In genomic region chr3:87381806-87382712, GRCm38 (mm10) we compare ENCODE assay signal across 25 mouse cellular contexts. TPM values are rescaled to one million over a fixed set of nuclear protein-coding genes. Genes with fewer than 3 reads are reported as not detected.
DNase-seq lines count a peak whose midpoint lies in the region; ATAC-seq and TF ChIP-seq lines count a peak whose summit lies in the region.
"Had no signal": no experiment of that assay in that cellular context is flagged by ENCODE, and none has a peak within 500 bp of the region (broad histone marks: within the 10 kb centered on the region; RNA-seq: fewer than 3 reads in every experiment).

No protein-coding gene starts in this region.

- no peaks in the 10 kb centered on the region for H3K27me3 ChIP-seq in midbrain, embryonic 14.5 days (ENCODE audit: control insufficient read depth, insufficient read depth, low read length)
- no peaks in the 10 kb centered on the region for H3K27me3 ChIP-seq in midbrain, postnatal 0 days (ENCODE audit: insufficient read depth, low read length)
- H3K27me3 ChIP-seq in CH12.LX (replicated peaks) = no peaks in the 10 kb centered on the region
- H3K27me3 ChIP-seq: heart, embryonic 15.5 days; hindbrain, embryonic 15.5 days had no signal

- no peak for TF ChIP-seq RAD21 in CH12.LX (IDR thresholded peaks at IDR 0.05; ENCODE audit: low read depth, low read length)

- no peaks in the 10 kb centered on the region for H3K9me3 ChIP-seq in midbrain, embryonic 14.5 days (ENCODE audit: control insufficient read depth, low read length)
- H3K9me3 ChIP-seq in midbrain, postnatal 0 days (ENCODE audit: low read length) = no peaks in the 10 kb centered on the region
- no peaks in the 10 kb centered on the region for H3K9me3 ChIP-seq in CH12.LX (replicated peaks; ENCODE audit: low read length)
- H3K9me3 ChIP-seq: embryonic facial prominence, embryonic 10.5 days; heart, embryonic 15.5 days; hindbrain, embryonic 15.5 days had no signal

- no peaks in the 10 kb centered on the region for H3K79me2 ChIP-seq in CH12.LX (replicated peaks; ENCODE audit: control insufficient read depth, extremely low read depth, insufficient read depth, poor library complexity, severe bottlenecking)

- H3K4me1 ChIP-seq in midbrain, embryonic 14.5 days (ENCODE audit: control insufficient read depth, insufficient read depth, low read length) = no peaks in the 10 kb centered on the region
- no peaks in the 10 kb centered on the region for H3K4me1 ChIP-seq in midbrain, postnatal 0 days (ENCODE audit: insufficient read depth, low read length)
- peaks cover 30 to 62% of the 10 kb centered on the region in 2 experiments for H3K4me1 ChIP-seq in CH12.LX (ENCODE audit: control insufficient read depth in 1 of 2, insufficient read depth in 2 of 2)
- H3K4me1 ChIP-seq: embryonic facial prominence, embryonic 10.5 days; hindbrain, embryonic 15.5 days had no signal

- H3K36me3 ChIP-seq in midbrain, embryonic 14.5 days (ENCODE audit: control insufficient read depth, insufficient read depth, low read length) = no peaks in the 10 kb centered on the region
- no peaks in the 10 kb centered on the region for H3K36me3 ChIP-seq in midbrain, postnatal 0 days (ENCODE audit: insufficient read depth, low read length)
- peaks cover 5 to 31% of the 10 kb centered on the region in 2 experiments for H3K36me3 ChIP-seq in CH12.LX (replicated peaks in 1 of 2; ENCODE audit: control insufficient read depth in 1 of 2, insufficient read depth in 1 of 2, low read length in 1 of 2)
- H3K36me3 ChIP-seq: embryonic facial prominence, embryonic 10.5 days; heart, embryonic 15.5 days; hindbrain, embryonic 15.5 days had no signal

- TF ChIP-seq POLR2A in CH12.LX (IDR thresholded peaks at IDR 0.05; ENCODE audit: low read depth, low read length) = no peak

- no peak for ATAC-seq in midbrain, embryonic 14.5 days (ENCODE audit: low FRiP score, low TSS enrichment)
- no peak for ATAC-seq in midbrain, postnatal 0 days (ENCODE audit: low FRiP score)
- peak; percentile 17 to 21; a peak in 1 of 4 replicates for ATAC-seq in hematopoietic stem cell, adult 5-6 weeks (replicated peaks in 1 of 2; ENCODE audit: insufficient read depth in 1 of 2, low FRiP score in 2 of 2, low TSS enrichment in 1 of 2, low read depth in 1 of 2, poor library complexity in 2 of 2, severe bottlenecking in 2 of 2)
- ATAC-seq: activated CD4-positive, CD25-positive, alpha-beta regulatory T cell, adult 4 months; forebrain, embryonic 14.5 days; Patski had no signal

- no peak overlapping the region for H3K27ac ChIP-seq in midbrain, embryonic 14.5 days (replicated peaks; ENCODE audit: low read depth, low read length)
- H3K27ac ChIP-seq in midbrain, postnatal 0 days (ENCODE audit: low read depth, low read length) = no peak overlapping the region
- peak overlapping the region; percentile 97 for H3K27ac ChIP-seq in CH12.LX (ENCODE audit: insufficient read depth, low read depth)
- H3K27ac ChIP-seq: embryonic facial prominence, embryonic 10.5 days; gastrocnemius, adult 2 months; heart, embryonic 15.5 days; hindbrain, embryonic 15.5 days had no signal

- H3K9ac ChIP-seq in midbrain, embryonic 14.5 days (replicated peaks; ENCODE audit: low read length) = no peak overlapping the region
- H3K9ac ChIP-seq in midbrain, postnatal 0 days (replicated peaks; ENCODE audit: low read length, poor library complexity, severe bottlenecking) = no peak overlapping the region
- H3K9ac ChIP-seq in CH12.LX (ENCODE audit: insufficient read depth, low read depth) = peak overlapping the region; percentile 41
- H3K9ac ChIP-seq: heart, embryonic 15.5 days; hindbrain, embryonic 15.5 days had no signal

- dilution Hi-C loops in CH12.LX (cut with MboI; ENCODE audit: extremely low pct_ligation_motif_present, extremely low pct_unique_long_range_greater_than_20kb, low sequenced_read_pairs) = no loop called here

- H3K4me2 ChIP-seq in midbrain, embryonic 14.5 days (ENCODE audit: low read length) = no peak overlapping the region
- H3K4me2 ChIP-seq in midbrain, postnatal 0 days (ENCODE audit: low read depth, low read length, poor library complexity, severe bottlenecking) = no peak overlapping the region
- peak overlapping the region; percentile 75; the same call in 1 of the 2 replicates for H3K4me2 ChIP-seq in CH12.LX (ENCODE audit: insufficient read depth, low read depth, poor library complexity, severe bottlenecking)
- H3K4me2 ChIP-seq: heart, embryonic 15.5 days; hindbrain, embryonic 15.5 days had no signal

- H3K4me3 ChIP-seq in midbrain, embryonic 14.5 days (replicated peaks; ENCODE audit: low read depth, low read length) = no peak overlapping the region
- H3K4me3 ChIP-seq in midbrain, postnatal 0 days (ENCODE audit: low read depth, low read length) = no peak overlapping the region
- H3K4me3 ChIP-seq in CH12.LX (replicated peaks in 1 of 3; ENCODE audit: low read depth in 2 of 3, low read length in 2 of 3, poor library complexity in 1 of 3) = peak overlapping the region in 1 of 3 experiments; percentile 43
- H3K4me3 ChIP-seq: embryonic facial prominence, embryonic 10.5 days; gastrocnemius, adult 2 months; heart, embryonic 15.5 days; hindbrain, embryonic 15.5 days had no signal

- in situ Hi-C loops in CH12.LX (cut with MboI; ENCODE audit: low pct_ligation_motif_present, low pct_unique_long_range_greater_than_20kb, low sequenced_read_pairs) = no loop called here

- peak; percentile 40; the same call in 1 of the 2 replicates for TF ChIP-seq EP300 in CH12.LX (IDR thresholded peaks at IDR 0.05; ENCODE audit: low read length)

- peak; percentile 5 for DNase-seq in midbrain, embryonic 14.5 days
- no peak for DNase-seq in midbrain, postnatal 0 days (ENCODE audit: low spot score)
- DNase-seq in A20 (ENCODE audit: low read depth, low spot score) (peak; percentile 80), CH12.LX (ENCODE audit: extremely low read depth) (peak; percentile 88)
- no peak for DNase-seq in layer of hippocampus, postnatal 10 days (ENCODE audit: low spot score in 2 of 2)
- DNase-seq in embryo, embryonic 9.5 days (ENCODE audit: extremely low spot score) = no peak
- no peak for DNase-seq in right cerebral cortex, postnatal 14 days
- DNase-seq: adrenal gland, postnatal 14 days; cerebellum, adult 2 months; gastrocnemius, adult 2 months; gastrocnemius, postnatal 25 days had no signal

- WGBS in midbrain, embryonic 14.5 days = 48% methylated on average over 7 of the region's 7 CpGs
- WGBS in midbrain, postnatal 0 days = 46% methylated on average over 6 of the region's 7 CpGs

- TF ChIP-seq CTCF in midbrain, postnatal 0 days (IDR thresholded peaks at IDR 0.05) = no peak
- TF ChIP-seq CTCF in CH12.LX (conservative IDR thresholded peaks at IDR 0.05 in 1 of 2, IDR thresholded peaks at IDR 0.05 in 1 of 2; ENCODE audit: low read depth in 2 of 2, low read length in 2 of 2) = no peak

TF ChIP-seq in CH12.LX, 34 proteins besides CTCF, POLR2A, EP300 and RAD21 (continues in another document):
- TF ChIP-seq USF1 (IDR thresholded peaks at IDR 0.05; ENCODE audit: low read depth, low read length) (peak; percentile 39), RCOR1 (conservative IDR thresholded peaks at IDR 0.05; ENCODE audit: low read depth, low read length) (no peak), MAFK (IDR thresholded peaks at IDR 0.05; ENCODE audit: insufficient replicate concordance, low read length) (0 out of 2 replicates have a peak, but pooled peaks have one; percentile 27), GABPA (IDR thresholded peaks at IDR 0.05; ENCODE audit: insufficient replicate concordance, low read depth, low read length) (no peak), MEF2A (IDR thresholded peaks at IDR 0.05; ENCODE audit: borderline replicate concordance, low read depth, low read length) (peak; percentile 83), BHLHE40 (IDR thresholded peaks at IDR 0.05; ENCODE audit: low read depth, low read length) (peak; percentile 82), MXI1 (IDR thresholded peaks at IDR 0.05; ENCODE audit: low read depth, low read length) (peak; percentile 60; the same call in 1 of the 2 replicates), MAZ (IDR thresholded peaks at IDR 0.05; ENCODE audit: low read depth, low read length) (peak; percentile 67; the same call in 1 of the 2 replicates), ZMIZ1 (IDR thresholded peaks at IDR 0.05; ENCODE audit: low read depth, low read length) (no peak), MYC (IDR thresholded peaks at IDR 0.05; ENCODE audit: low read depth, low read length) (peak; percentile 92), TCF12 (IDR thresholded peaks at IDR 0.05; ENCODE audit: low read depth, low read length) (peak; percentile 28; the same call in 1 of the 2 replicates), JUND (conservative IDR thresholded peaks at IDR 0.05; ENCODE audit: low read depth, low read length) (peak; percentile 2; the same call in 1 of the 2 replicates)

RNA-seq across cellular contexts. Expression of gene Fcrl1, which starts 5.9 kb away (rescaled TPM):
- polyA plus RNA-seq in midbrain, embryonic 14.5 days (2014; fragmentation: Nextera tagmentation; extraction: Ambion mirVana) = 0.13 TPM in 1 of 2 replicates, not detected in the other
- not detected in 2 replicates for total RNA-seq in midbrain, postnatal 0 days (2014; rRNA removed)
- polyA plus RNA-seq in midbrain, postnatal 0 days (2015; fragmentation: Nextera tagmentation; extraction: Ambion mirVana) = 0.22 TPM in 1 of 2 replicates, not detected in the other
- 17.6 and 20.6 TPM in 2 replicates for total RNA-seq in CH12.LX (2012; rRNA removed)
- 45.2 and 47.1 TPM in 2 replicates for total RNA-seq in CH12.LX (2014; rRNA removed)
- 50.1 and 54.9 TPM in 2 replicates for polyA plus RNA-seq in CH12.LX (2012; ENCODE audit: insufficient read length, low read depth)
- 3.7 and 6.4 TPM in 2 replicates for total RNA-seq in hematopoietic stem cell, adult 5-6 weeks (2017)
- total RNA-seq in layer of hippocampus, postnatal 10 days (2021) = under 1 TPM; 0.32 to 0.33 TPM
- total RNA-seq: gastrocnemius, adult 2 months; gastrocnemius, postnatal 25 days had no signal
- polyA plus RNA-seq: C2C12; embryonic facial prominence, embryonic 10.5 days; hindbrain, embryonic 11.5 days had no signal

RNA-seq across cellular contexts. Expression of gene Cd5l, which starts 24.4 kb away (rescaled TPM):
- polyA plus RNA-seq in midbrain, embryonic 14.5 days (2014; fragmentation: Nextera tagmentation; extraction: Ambion mirVana) = not detected in 2 replicates
- total RNA-seq in midbrain, postnatal 0 days (2014; rRNA removed) = not detected in 2 replicates
- 0.11 TPM in 1 of 2 replicates, not detected in the other for polyA plus RNA-seq in midbrain, postnatal 0 days (2015; fragmentation: Nextera tagmentation; extraction: Ambion mirVana)
- total RNA-seq in CH12.LX (2012; rRNA removed) (0.13 and 0.17 TPM in 2 replicates), CH12.LX (2014; rRNA removed) (0.11 and 0.15 TPM in 2 replicates)
- polyA plus RNA-seq in CH12.LX (2012; ENCODE audit: insufficient read length, low read depth) = 0.11 TPM in 1 of 2 replicates, not detected in the other
- total RNA-seq in hematopoietic stem cell, adult 5-6 weeks (2017) = 0.74 and 2.1 TPM in 2 replicates
- total RNA-seq in layer of hippocampus, postnatal 10 days (2021) = not detected
- total RNA-seq: gastrocnemius, adult 2 months; granulocyte monocyte progenitor cell, adult 5-6 weeks had no signal
- polyA plus RNA-seq: C2C12; cortical plate, adult 2 months; embryonic facial prominence, embryonic 10.5 days; Patski had no signal

RNA-seq across cellular contexts. Expression of gene Fcrl5, which starts 53.5 kb away (rescaled TPM):
- not detected in 2 replicates for polyA plus RNA-seq in midbrain, embryonic 14.5 days (2014; fragmentation: Nextera tagmentation; extraction: Ambion mirVana)
- total RNA-seq in midbrain, postnatal 0 days (2014; rRNA removed) = not detected in 2 replicates
- not detected in 2 replicates for polyA plus RNA-seq in midbrain, postnatal 0 days (2015; fragmentation: Nextera tagmentation; extraction: Ambion mirVana)
- total RNA-seq in CH12.LX (2012; rRNA removed) (3.8 and 5.5 TPM in 2 replicates), CH12.LX (2014; rRNA removed) (18.5 and 19.2 TPM in 2 replicates)
- polyA plus RNA-seq in CH12.LX (2012; ENCODE audit: insufficient read length, low read depth) = 16.9 and 20.7 TPM in 2 replicates
- not detected in 2 replicates for total RNA-seq in hematopoietic stem cell, adult 5-6 weeks (2017)
- under 1 TPM in 1 of 2 experiments, not detected in 1; 0.11 TPM for total RNA-seq in layer of hippocampus, postnatal 10 days (2021)
- total RNA-seq: adrenal gland, adult 18-20 months; adrenal gland, postnatal 14 days; gastrocnemius, adult 2 months; gastrocnemius, postnatal 25 days; heart, postnatal 25 days had no signal
- polyA plus RNA-seq: activated CD4-positive, CD25-positive, alpha-beta regulatory T cell, adult 4 months; C2C12; cerebellum, adult 2 months; cortical plate, adult 2 months; embryonic facial prominence, embryonic 10.5 days; embryonic facial prominence, embryonic 14.5 days; forebrain, embryonic 14.5 days; heart, embryonic 15.5 days; hindbrain, embryonic 11.5 days; hindbrain, embryonic 15.5 days; Patski had no signal

Comparison
In these comparisons a context has a peak if more than half of its experiments do, and no peak if none do; other contexts are left out.
1. DNase-seq: peak in midbrain, embryonic 14.5 days (single experiment), A20 (single experiment) and CH12.LX (single experiment); none in midbrain, postnatal 0 days (single experiment), layer of hippocampus, postnatal 10 days (0 of 2), embryo, embryonic 9.5 days (single experiment) and right cerebral cortex, postnatal 14 days (single experiment).
2. ATAC-seq: peak in hematopoietic stem cell, adult 5-6 weeks (2 of 2); none in midbrain, embryonic 14.5 days (single experiment) and midbrain, postnatal 0 days (single experiment).